Mouse (Mus musculus) heart, embryonic 16.5 days (tissue): Measurements from ENCODE around the gene Irf2bp2. TPM values are rescaled to one million over a fixed set of nuclear protein-coding genes. Genes with fewer than 3 reads are reported as not detected.

ENCODE experiments used
- ATAC-seq: fragments of 200-750 bp; cut with Nextera tagmentation; replicated peaks from 2 replicates; pipeline ENCODE4 v1.8.0; 2017; ENCODE audit warnings: moderate number of reproducible peaks; ENCODE audit not compliant: insufficient read depth, low FRiP score; ENCODE audit errors: extremely low read depth
- H3K27ac ChIP-seq: fragments of 300-500 bp; sonication (generic); 2 replicates; pipeline ENCODE4 v1.5.1; 2014; ENCODE audit warnings: mild to moderate bottlenecking, low read length, control low read depth, moderate library complexity
- H3K27me3 ChIP-seq: fragments of 300-500 bp; sonication (generic); 2 replicates; pipeline ENCODE4 v1.6.1; 2014; ENCODE audit warnings: low read length, mixed read lengths; ENCODE audit not compliant: control insufficient read depth, insufficient read depth
- H3K36me3 ChIP-seq: fragments of 300-500 bp; sonication (generic); 2 replicates; pipeline ENCODE4 v1.6.1; 2014; ENCODE audit not compliant: control insufficient read depth, insufficient read depth
- H3K4me1 ChIP-seq: fragments of 300-500 bp; sonication (generic); 2 replicates; pipeline ENCODE4 v1.6.1; 2014; ENCODE audit warnings: low read length, mixed read lengths; ENCODE audit not compliant: control insufficient read depth, insufficient read depth
- H3K4me2 ChIP-seq: fragments of 300-500 bp; sonication (generic); 2 replicates; pipeline ENCODE4 v1.6.1; 2014; ENCODE audit warnings: low read depth, mild to moderate bottlenecking, control low read depth, low read length
- H3K4me3 ChIP-seq: fragments of 300-500 bp; sonication (generic); 2 replicates; pipeline ENCODE4 v1.5.1; 2014; ENCODE audit warnings: mild to moderate bottlenecking, control low read depth, low read length
- H3K9ac ChIP-seq: fragments of 300-500 bp; sonication (generic); 2 replicates; pipeline ENCODE4 v1.6.1; 2014; ENCODE audit warnings: low read length, control low read depth
- H3K9me3 ChIP-seq: fragments of 300-500 bp; sonication (generic); replicated peaks from 2 replicates; pipeline ENCODE4 v1.6.1; 2016; ENCODE audit warnings: low read length; ENCODE audit not compliant: control insufficient read depth
- WGBS: fragments of 180-500 bp; shearing (Covaris S2); extraction: QIAGEN DNeasy Blood & Tissue Kit; methylation state at CpG from one replicate; pipeline ENCODE4 v1.1.7; 2014; 5-methylcytosine and 5-hydroxymethylcytosine counted together
- polyA plus RNA-seq: library from polyadenylated mRNA; unstranded; fragments of >200 nt; fragmentation: Nextera tagmentation; extraction: Ambion mirVana; gene quantifications from 2 replicates; pipeline ENCODE4 v1.2.1, GENCODE M21; 2015

The Irf2bp2 gene
- polyA plus RNA-seq, 1 experiment from 2014 or later = 9.1 TPM

GRCm38 (mm10) chr8:126570046-126570445 is 23.7 kb downstream of the Irf2bp2 start:
- Histone ChIP-seq H3K27ac (no peak overlapping the region), H3K4me1 (peaks cover 40% of the 10 kb centered on the region), H3K9me3 (no peaks in the 10 kb centered on the region), H3K9ac (no peak overlapping the region), H3K4me2 (no peak overlapping the region), H3K4me3 (no peak overlapping the region), H3K36me3 (no peaks in the 10 kb centered on the region), H3K27me3 (no peaks in the 10 kb centered on the region)
- WGBS = 77% methylated on average over 3 of the region's 3 CpGs
- no peak for ATAC-seq

GRCm38 (mm10) chr8:126569638-126570037 is 24.1 kb downstream of the Irf2bp2 start:
- Histone ChIP-seq H3K4me3 (no peak overlapping the region), H3K9ac (no peak overlapping the region), H3K27ac (no peak overlapping the region), H3K27me3 (no peaks in the 10 kb centered on the region), H3K36me3 (no peaks in the 10 kb centered on the region), H3K9me3 (no peaks in the 10 kb centered on the region), H3K4me2 (no peak overlapping the region), H3K4me1 (peaks cover 44% of the 10 kb centered on the region)
- ATAC-seq = no peak
- 89% methylated on average over 1 of the region's 1 CpGs for WGBS

DNA sequence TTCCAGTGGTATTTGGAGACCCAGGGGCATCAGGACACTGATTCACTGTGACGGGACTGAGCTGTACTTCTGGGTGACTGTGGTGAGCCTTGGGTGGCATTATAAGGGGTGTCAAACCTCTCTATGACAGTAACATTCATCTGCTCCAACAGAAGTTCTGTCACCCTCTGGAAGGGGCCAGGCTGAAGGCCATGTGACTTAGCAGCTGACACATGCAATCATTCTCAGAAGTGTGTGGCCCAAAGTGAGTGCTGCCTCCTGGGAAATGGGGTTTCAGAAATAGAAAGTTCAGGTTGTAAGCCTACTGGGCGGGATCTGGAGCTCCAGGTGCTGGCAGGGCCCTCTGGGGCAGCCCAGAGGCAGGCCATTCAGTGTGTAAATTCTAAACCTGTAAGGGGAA is 26.1 kb downstream of the Irf2bp2 start:
- 0 out of 2 replicates have a peak overlapping the region, but pooled peaks have one; percentile 60 for H3K4me2 ChIP-seq

DNA sequence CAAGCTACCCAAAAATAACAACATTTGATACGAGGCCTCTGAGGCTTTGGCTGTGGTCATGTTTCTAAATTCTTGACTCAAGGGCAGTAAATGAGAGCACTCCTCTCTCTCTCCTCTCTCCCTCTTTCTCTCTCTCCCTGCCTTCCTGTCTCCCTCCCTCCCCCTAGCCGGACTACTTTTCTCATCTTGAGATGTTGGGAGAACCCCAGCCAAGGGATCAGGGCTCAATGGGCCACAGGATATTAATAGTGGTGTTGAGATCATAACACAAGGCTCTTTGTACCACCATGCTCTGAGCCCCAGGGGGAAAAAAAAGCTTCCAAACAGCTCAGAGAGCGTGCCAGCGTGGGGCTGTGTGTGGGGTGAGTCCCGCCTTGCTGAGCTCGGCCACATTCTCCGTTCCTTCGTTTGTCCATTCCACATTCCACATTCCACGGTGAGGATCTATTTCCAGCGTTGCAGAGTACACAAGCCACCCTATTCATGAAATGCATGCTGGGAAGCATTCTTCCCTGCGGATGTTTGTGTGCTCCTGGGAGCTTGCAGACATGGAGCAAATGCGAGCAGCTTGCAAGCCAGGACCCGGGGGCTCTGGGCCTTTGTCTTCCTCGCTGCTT is 27.2 kb downstream of the Irf2bp2 start:
- H3K27ac ChIP-seq = peak overlapping the region; percentile 99
- ATAC-seq = peak; percentile 77
- 6% methylated on average over 14 of the region's 14 CpGs for WGBS
- H3K9ac ChIP-seq = peak overlapping the region; percentile 73
- H3K36me3 ChIP-seq = no peaks in the 10 kb centered on the region
- H3K27me3 ChIP-seq = no peaks in the 10 kb centered on the region
- peak overlapping the region; percentile 30 for H3K4me3 ChIP-seq
- no peaks in the 10 kb centered on the region for H3K9me3 ChIP-seq
- peak overlapping the region; percentile 60 for H3K4me2 ChIP-seq
- H3K4me1 ChIP-seq = peaks cover 47% of the 10 kb centered on the region

More for the DNA sequence above, 26.1 kb downstream of the Irf2bp2 start:
- Histone ChIP-seq H3K36me3 (no peaks in the 10 kb centered on the region), H3K9ac (peak overlapping the region; percentile 73), H3K4me1 (peaks cover 47% of the 10 kb centered on the region), H3K27ac (peak overlapping the region; percentile 99), H3K4me3 (no peak overlapping the region), H3K9me3 (no peaks in the 10 kb centered on the region), H3K27me3 (no peaks in the 10 kb centered on the region)
- no peak; the same call in 1 of the 2 replicates for ATAC-seq
- WGBS = 41% methylated on average over 2 of the region's 2 CpGs

DNA sequence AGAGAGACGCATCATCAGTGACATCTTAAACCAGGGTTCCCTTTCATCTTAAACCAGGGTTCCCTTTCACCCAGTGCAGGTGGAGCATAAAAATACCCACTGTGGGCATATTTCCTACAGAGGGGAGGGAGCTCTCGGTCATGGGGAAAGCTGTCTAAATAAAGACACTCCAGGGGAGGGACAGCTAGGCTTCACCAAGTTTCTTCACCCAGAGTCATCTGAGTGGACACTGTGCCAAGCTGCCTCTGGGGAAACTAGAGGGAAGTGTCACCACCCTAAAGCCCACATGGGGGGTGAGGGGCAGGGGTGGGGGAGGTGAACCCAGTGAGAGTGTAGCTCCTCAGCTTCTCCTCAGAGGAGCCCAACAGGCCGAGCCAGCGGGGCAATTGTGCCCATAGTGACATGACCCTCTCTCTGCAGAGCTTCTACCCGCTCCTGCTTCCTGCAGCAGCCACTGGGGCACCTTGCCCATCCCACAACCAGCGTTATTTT is 27.8 kb downstream of the Irf2bp2 start:
- Histone ChIP-seq H3K27me3 (no peaks in the 10 kb centered on the region), H3K36me3 (no peaks in the 10 kb centered on the region), H3K4me2 (peak overlapping the region; percentile 60), H3K9me3 (0 out of 2 replicates have a peak, but pooled peaks cover 3% of the 10 kb centered on the region), H3K4me3 (peak overlapping the region; percentile 7; the same call in 1 of the 2 replicates), H3K9ac (peak overlapping the region; percentile 70), H3K4me1 (peaks cover 46% of the 10 kb centered on the region), H3K27ac (peak overlapping the region; percentile 99)
- 35% methylated on average over 6 of the region's 6 CpGs for WGBS
- ATAC-seq = peak; percentile 56

DNA sequence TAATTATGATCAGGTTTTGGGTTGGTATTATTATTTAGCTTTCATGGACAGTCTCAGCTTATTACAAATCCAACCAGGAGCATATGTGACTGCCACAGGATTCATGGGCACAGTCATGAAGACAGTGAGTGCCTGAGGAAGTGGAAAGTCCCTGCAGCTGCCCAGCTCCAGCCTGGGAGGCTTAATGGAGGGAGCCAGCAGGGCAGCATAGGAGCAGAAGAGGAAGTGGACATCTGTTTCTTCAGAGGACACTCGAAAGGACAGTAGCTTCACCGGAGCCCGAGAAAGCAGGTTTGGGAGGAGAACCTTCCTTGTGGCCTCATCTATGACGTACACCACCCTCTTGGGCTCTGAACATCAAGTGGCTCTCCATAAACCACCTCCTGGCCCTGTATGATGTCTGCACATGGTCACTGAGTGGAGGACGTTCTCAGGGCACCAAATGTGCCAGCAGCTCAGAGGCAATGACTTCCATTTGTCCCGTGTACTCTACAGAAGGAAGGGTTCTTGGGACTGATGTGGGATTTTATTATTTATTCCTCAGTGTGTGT is 28.5 kb downstream of the Irf2bp2 start:
- 72% methylated on average over 6 of the region's 6 CpGs for WGBS
- Histone ChIP-seq H3K9ac (peak overlapping the region; percentile 70), H3K4me1 (peaks cover 40% of the 10 kb centered on the region), H3K36me3 (no peaks in the 10 kb centered on the region), H3K27ac (peak overlapping the region; percentile 99), H3K27me3 (no peaks in the 10 kb centered on the region), H3K9me3 (0 out of 2 replicates have a peak, but pooled peaks cover 3% of the 10 kb centered on the region), H3K4me2 (no peak overlapping the region), H3K4me3 (no peak overlapping the region)
- ATAC-seq = no peak

DNA sequence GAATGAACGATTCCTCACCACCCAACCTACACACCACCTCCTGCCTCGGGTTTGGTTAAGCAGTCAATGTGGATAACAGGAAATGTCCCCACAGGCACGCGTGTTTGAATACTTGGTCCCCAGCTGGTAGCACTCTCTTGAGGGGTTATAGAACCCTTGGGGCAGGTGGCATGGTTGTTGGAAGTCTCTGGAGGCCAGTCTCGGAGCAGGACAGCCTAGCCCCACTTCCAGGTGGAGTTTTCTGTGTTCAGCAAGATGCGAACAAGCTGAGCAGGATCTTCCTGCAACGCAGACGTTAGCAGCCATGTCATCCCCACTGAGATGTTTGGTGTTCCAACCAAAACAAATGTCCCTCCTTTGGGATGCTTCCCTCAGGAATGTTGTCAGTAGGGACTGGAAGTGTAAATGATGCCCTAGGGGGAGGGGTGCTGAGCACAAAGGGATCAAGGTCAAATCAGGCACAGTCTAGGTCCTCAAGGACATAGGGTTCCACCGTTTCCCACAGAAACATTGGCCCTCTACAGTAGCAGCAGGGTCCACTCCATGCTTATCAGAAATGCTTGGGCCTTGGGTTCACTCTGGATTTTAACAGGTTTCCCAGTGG is 29.1 kb downstream of the Irf2bp2 start:
- peak overlapping the region; percentile 99 for H3K27ac ChIP-seq
- H3K36me3 ChIP-seq = no peaks in the 10 kb centered on the region
- H3K9me3 ChIP-seq = 0 out of 2 replicates have a peak, but pooled peaks cover 3% of the 10 kb centered on the region
- no peak overlapping the region for H3K4me3 ChIP-seq
- no peak overlapping the region for H3K4me2 ChIP-seq
- 0 out of 2 replicates have a peak overlapping the region, but pooled peaks have one; percentile 10 for H3K9ac ChIP-seq
- ATAC-seq = no peak
- H3K4me1 ChIP-seq = peaks cover 40% of the 10 kb centered on the region
- WGBS = 74% methylated on average over 9 of the region's 9 CpGs
- no peaks in the 10 kb centered on the region for H3K27me3 ChIP-seq

- no peak for ATAC-seq
- H3K27me3 ChIP-seq = no peaks in the 10 kb centered on the region
- H3K9me3 ChIP-seq = 0 out of 2 replicates have a peak, but pooled peaks cover 3% of the 10 kb centered on the region
- H3K4me3 ChIP-seq = no peak overlapping the region
- WGBS = 91% methylated on average over 4 of the region's 4 CpGs
- H3K4me2 ChIP-seq = no peak overlapping the region
- peaks cover 21% of the 10 kb centered on the region for H3K4me1 ChIP-seq
- H3K9ac ChIP-seq = no peak overlapping the region
- no peaks in the 10 kb centered on the region for H3K36me3 ChIP-seq
- H3K27ac ChIP-seq = no peak overlapping the region
Measured at GRCm38 (mm10) chr8:126561316-126561841, 32.4 kb downstream of the Irf2bp2 start.
